Mouse (Mus musculus) stomach, embryonic 16.5 days (tissue): ENCODE results near the gene Btbd7. TPM values are rescaled to one million over a fixed set of nuclear protein-coding genes. Genes with fewer than 3 reads are reported as not detected.

Experiments used
- ATAC-seq: fragments of 200-750 bp; cut with Nextera tagmentation; 2 replicates; pipeline ENCODE4 v1.8.0; 2017; ENCODE audit warnings: moderate number of reproducible peaks, moderate TSS enrichment; ENCODE audit not compliant: insufficient read depth, low FRiP score
- H3K27ac ChIP-seq: fragments of 300-500 bp; sonication (generic); 2 replicates; pipeline ENCODE4 v1.5.1; 2014; ENCODE audit warnings: low read length
- H3K27me3 ChIP-seq: fragments of 300-500 bp; sonication (generic); 2 replicates; pipeline ENCODE4 v1.6.1; 2014; ENCODE audit warnings: low read length, control low read depth, mixed read lengths; ENCODE audit not compliant: control insufficient read depth, insufficient read depth
- H3K36me3 ChIP-seq: fragments of 300-500 bp; sonication (generic); 2 replicates; pipeline ENCODE4 v1.6.1; 2014; ENCODE audit warnings: low read length; ENCODE audit not compliant: control insufficient read depth, insufficient read depth
- H3K4me1 ChIP-seq: fragments of 300-500 bp; sonication (generic); 2 replicates; pipeline ENCODE4 v1.6.1; 2014; ENCODE audit warnings: low read length, control low read depth, mixed read lengths; ENCODE audit not compliant: control insufficient read depth, insufficient read depth
- H3K4me2 ChIP-seq: fragments of 300-500 bp; sonication (generic); 2 replicates; pipeline ENCODE4 v1.6.1; 2014; ENCODE audit warnings: low read depth, low read length, mixed read lengths
- H3K4me3 ChIP-seq: fragments of 300-500 bp; sonication (generic); replicated peaks from 2 replicates; pipeline ENCODE4 v1.5.1; 2014; ENCODE audit warnings: mild to moderate bottlenecking, low read length
- H3K9ac ChIP-seq: fragments of 300-500 bp; sonication (generic); 2 replicates; pipeline ENCODE4 v1.6.1; 2014; ENCODE audit warnings: low read length
- H3K9me3 ChIP-seq: fragments of 300-500 bp; sonication (generic); replicated peaks from 2 replicates; pipeline ENCODE4 v1.6.1; 2016; ENCODE audit warnings: low read length, control low read depth; ENCODE audit not compliant: control insufficient read depth
- WGBS: fragments of 180-500 bp; shearing (Covaris S2); extraction: QIAGEN DNeasy Blood & Tissue Kit; methylation state at CpG from one replicate; pipeline ENCODE4 v1.1.7; 2014; 5-methylcytosine and 5-hydroxymethylcytosine counted together
- polyA plus RNA-seq: library from polyadenylated mRNA; unstranded; fragments of >200 nt; fragmentation: Nextera tagmentation; extraction: Ambion mirVana; gene quantifications from 2 replicates; pipeline ENCODE4 v1.2.1, GENCODE M21; 2015

Gene Btbd7
- polyA plus RNA-seq, 1 experiment from 2014 or later, result 16.6 TPM

- H3K27me3 ChIP-seq, result no peaks in the 10 kb centered on the region
- H3K4me1 ChIP-seq, result 0 out of 2 replicates have a peak, but pooled peaks cover 5% of the 10 kb centered on the region
- H3K4me2 ChIP-seq, result no peak overlapping the region
- no peak overlapping the region for H3K4me3 ChIP-seq
- no peak overlapping the region for H3K27ac ChIP-seq
- WGBS, result 80% methylated on average over 3 of the region's 3 CpGs
- H3K9me3 ChIP-seq, result no peaks in the 10 kb centered on the region
- no peaks in the 10 kb centered on the region for H3K36me3 ChIP-seq
- no peak overlapping the region for H3K9ac ChIP-seq
- no peak for ATAC-seq
Observed at GRCm38 (mm10) chr12:102748256-102748655, 130.0 kb downstream of the Btbd7 start.

- Histone ChIP-seq H3K9me3 (no peaks in the 10 kb centered on the region), H3K27me3 (no peaks in the 10 kb centered on the region), H3K4me1 (peaks cover 14% of the 10 kb centered on the region), H3K36me3 (no peaks in the 10 kb centered on the region), H3K9ac (no peak overlapping the region), H3K4me3 (peak overlapping the region; percentile 84; the same call in 1 of the 2 replicates), H3K4me2 (peak overlapping the region; percentile 93; the same call in 1 of the 2 replicates), H3K27ac (no peak overlapping the region)
- 57% methylated on average over 6 of the region's 6 CpGs for WGBS
- ATAC-seq, result no peak
Observed at GRCm38 (mm10) chr12:102744839-102745238, 133.4 kb downstream of the Btbd7 start.

GRCm38 (mm10) chr12:102743589-102744574 lies 134.4 kb downstream of the Btbd7 start, which contains the start of the genes Moap1 and Tmem251:
Moap1 (minus strand) TSS chr12:102743661.
Tmem251 (plus strand) TSS chr12:102743762.
- WGBS, result under 1% methylated on average over 63 of the region's 63 CpGs

GRCm38 (mm10) chr12:102743036-102743588 lies 135.2 kb downstream of the Btbd7 start:
- H3K27me3 ChIP-seq, result no peaks in the 10 kb centered on the region
- H3K9me3 ChIP-seq, result no peaks in the 10 kb centered on the region
- peaks cover 14% of the 10 kb centered on the region for H3K4me1 ChIP-seq
- H3K36me3 ChIP-seq, result no peaks in the 10 kb centered on the region
- H3K27ac ChIP-seq, result peak overlapping the region; percentile 95
- peak; percentile 55; the same call in 1 of the 2 replicates for ATAC-seq
- peak overlapping the region; percentile 93 for H3K4me2 ChIP-seq
- peak overlapping the region; percentile 91 for H3K9ac ChIP-seq
- WGBS, result under 1% methylated on average over 33 of the region's 33 CpGs
- peak overlapping the region; percentile 84 for H3K4me3 ChIP-seq

More at GRCm38 (mm10) chr12:102743589-102744574, 134.4 kb downstream of the Btbd7 start, which contains the start of the genes Moap1 and Tmem251:
- H3K9me3 ChIP-seq, result no peaks in the 10 kb centered on the region
- H3K4me3 ChIP-seq, result peak within 1 kb of the TSS; percentile 84
- peaks cover 14% of the 10 kb centered on the region for H3K4me1 ChIP-seq
- H3K36me3 ChIP-seq, result no peaks in the 10 kb centered on the region
- peak; percentile 96 for ATAC-seq
- H3K9ac ChIP-seq, result peak within 1 kb of the TSS; percentile 91
- no peaks in the 10 kb centered on the region for H3K27me3 ChIP-seq
- peak within 1 kb of the TSS; percentile 95 for H3K27ac ChIP-seq
- peak within 1 kb of the TSS; percentile 93 for H3K4me2 ChIP-seq

GRCm38 (mm10) chr12:102742056-102742455 lies 136.2 kb downstream of the Btbd7 start:
- Histone ChIP-seq H3K4me2 (no peak overlapping the region), H3K9ac (no peak overlapping the region), H3K36me3 (no peaks in the 10 kb centered on the region), H3K9me3 (no peaks in the 10 kb centered on the region), H3K27ac (no peak overlapping the region), H3K4me1 (peaks cover 14% of the 10 kb centered on the region), H3K4me3 (no peak overlapping the region), H3K27me3 (no peaks in the 10 kb centered on the region)
- 66% methylated on average over 7 of the region's 7 CpGs for WGBS
- ATAC-seq, result no peak

- no peaks in the 10 kb centered on the region for H3K9me3 ChIP-seq
- H3K4me1 ChIP-seq, result peaks cover 14% of the 10 kb centered on the region
- H3K4me3 ChIP-seq, result no peak overlapping the region
- ATAC-seq, result no peak
- H3K9ac ChIP-seq, result no peak overlapping the region
- no peak overlapping the region for H3K4me2 ChIP-seq
- H3K27me3 ChIP-seq, result no peaks in the 10 kb centered on the region
- no peak overlapping the region for H3K27ac ChIP-seq
- H3K36me3 ChIP-seq, result no peaks in the 10 kb centered on the region
- 66% methylated on average over 3 of the region's 3 CpGs for WGBS
Observed at GRCm38 (mm10) chr12:102740285-102740684, 138.0 kb downstream of the Btbd7 start.

GRCm38 (mm10) chr12:102739096-102739495 lies 139.2 kb downstream of the Btbd7 start:
- Histone ChIP-seq H3K27ac (no peak overlapping the region), H3K9ac (no peak overlapping the region), H3K36me3 (no peaks in the 10 kb centered on the region), H3K4me3 (no peak overlapping the region), H3K4me2 (no peak overlapping the region), H3K4me1 (peaks cover 9% of the 10 kb centered on the region), H3K27me3 (no peaks in the 10 kb centered on the region), H3K9me3 (no peaks in the 10 kb centered on the region)
- no peak for ATAC-seq
- 64% methylated on average over 5 of the region's 5 CpGs for WGBS

GRCm38 (mm10) chr12:102733381-102733780 lies 144.9 kb downstream of the Btbd7 start:
- no peak overlapping the region for H3K4me3 ChIP-seq
- H3K27ac ChIP-seq, result no peak overlapping the region
- 11% methylated on average over 4 of the region's 5 CpGs for WGBS
- no peaks in the 10 kb centered on the region for H3K36me3 ChIP-seq
- H3K9me3 ChIP-seq, result no peaks in the 10 kb centered on the region
- no peak overlapping the region for H3K4me2 ChIP-seq
- peaks cover 8% of the 10 kb centered on the region for H3K4me1 ChIP-seq
- H3K9ac ChIP-seq, result no peak overlapping the region
- H3K27me3 ChIP-seq, result no peaks in the 10 kb centered on the region
- ATAC-seq, result no peak
